Mouse (Mus musculus) limb, embryonic 14.5 days (tissue): Measurements from ENCODE around the gene Cracr2b. TPM values are rescaled to one million over a fixed set of nuclear protein-coding genes. Genes with fewer than 3 reads are reported as not detected.

Experiments
- ATAC-seq: fragments of 200-750 bp; cut with Nextera tagmentation; 2 replicates; pipeline ENCODE4 v1.8.0; 2017; ENCODE audit warnings: low read depth, moderate number of reproducible peaks, moderate TSS enrichment; ENCODE audit not compliant: low FRiP score
- DNase-seq: peaks from one replicate; pipeline ENCODE4 v3.0.0-alpha.2; 2015; ENCODE audit warnings: low spot score
- H3K27ac ChIP-seq: fragments of 300-500 bp; sonication (generic); replicated peaks from 2 replicates; pipeline ENCODE4 v1.5.1; 2014; ENCODE audit warnings: low read depth, mild to moderate bottlenecking, low read length, moderate library complexity, mixed read lengths
- H3K27me3 ChIP-seq: fragments of 300-500 bp; sonication (generic); 2 replicates; pipeline ENCODE4 v1.6.1; 2014; ENCODE audit warnings: low read length, mixed read lengths; ENCODE audit not compliant: control insufficient read depth, insufficient read depth
- H3K36me3 ChIP-seq: fragments of 300-500 bp; sonication (generic); 2 replicates; pipeline ENCODE4 v1.6.1; 2014; ENCODE audit warnings: mild to moderate bottlenecking, low read length, moderate library complexity, mixed read lengths; ENCODE audit not compliant: control insufficient read depth, insufficient read depth
- H3K4me1 ChIP-seq: fragments of 300-500 bp; sonication (generic); 2 replicates; pipeline ENCODE4 v1.6.1; 2014; ENCODE audit warnings: antibody characterized with exemption, low read length, mixed read lengths; ENCODE audit not compliant: control insufficient read depth, insufficient read depth
- H3K4me2 ChIP-seq: fragments of 300-500 bp; sonication (generic); replicated peaks from 2 replicates; pipeline ENCODE4 v1.6.1; 2014; ENCODE audit warnings: low read depth, mild to moderate bottlenecking, low read length, moderate library complexity; ENCODE audit not compliant: severe bottlenecking
- H3K4me3 ChIP-seq: fragments of 300-500 bp; sonication (generic); replicated peaks from 2 replicates; pipeline ENCODE4 v1.5.1; 2014; ENCODE audit warnings: low read length
- H3K9ac ChIP-seq: fragments of 300-500 bp; sonication (generic); 2 replicates; pipeline ENCODE4 v1.6.1; 2014; ENCODE audit warnings: mild to moderate bottlenecking, low read depth, low read length, moderate library complexity; ENCODE audit not compliant: severe bottlenecking
- H3K9me3 ChIP-seq: fragments of 300-500 bp; sonication (generic); 2 replicates; pipeline ENCODE4 v1.6.1; 2016; ENCODE audit warnings: low read length; ENCODE audit not compliant: control insufficient read depth
- POLR2A ChIP-seq: fragments of 200-500 bp; IDR thresholded peaks from 2 replicates; pipeline ENCODE4 v1.8.0; 2012; ENCODE audit warnings: inconsistent platforms, mild to moderate bottlenecking, moderate library complexity, borderline replicate concordance; ENCODE audit not compliant: insufficient read depth, insufficient read length; ENCODE audit errors: extremely low read depth
- WGBS: fragments of 180-500 bp; shearing (Covaris S2); extraction: QIAGEN DNeasy Blood & Tissue Kit; methylation state at CpG from one replicate; pipeline ENCODE4 v1.1.7; 2014; 5-methylcytosine and 5-hydroxymethylcytosine counted together
- polyA plus RNA-seq, 2 experiments: library from polyadenylated mRNA; depleted of rRNA in 1 of 2; stranded (reverse) in 1 of 2; unstranded in 1 of 2; fragments of >200 nt; fragmentation: Nextera tagmentation in 1 of 2; extraction: Ambion mirVana in 1 of 2; gene quantifications; 2 replicates each; pipeline versions ENCODE4 v1.2.1 to v1.2.3; 2012 to 2014

The Cracr2b gene
- polyA plus RNA-seq (2012; rRNA removed) (11.9 and 12.1 TPM in 2 replicates), polyA plus RNA-seq (2014; fragmentation: Nextera tagmentation; extraction: Ambion mirVana) (8.3 and 8.8 TPM in 2 replicates)

DNA sequence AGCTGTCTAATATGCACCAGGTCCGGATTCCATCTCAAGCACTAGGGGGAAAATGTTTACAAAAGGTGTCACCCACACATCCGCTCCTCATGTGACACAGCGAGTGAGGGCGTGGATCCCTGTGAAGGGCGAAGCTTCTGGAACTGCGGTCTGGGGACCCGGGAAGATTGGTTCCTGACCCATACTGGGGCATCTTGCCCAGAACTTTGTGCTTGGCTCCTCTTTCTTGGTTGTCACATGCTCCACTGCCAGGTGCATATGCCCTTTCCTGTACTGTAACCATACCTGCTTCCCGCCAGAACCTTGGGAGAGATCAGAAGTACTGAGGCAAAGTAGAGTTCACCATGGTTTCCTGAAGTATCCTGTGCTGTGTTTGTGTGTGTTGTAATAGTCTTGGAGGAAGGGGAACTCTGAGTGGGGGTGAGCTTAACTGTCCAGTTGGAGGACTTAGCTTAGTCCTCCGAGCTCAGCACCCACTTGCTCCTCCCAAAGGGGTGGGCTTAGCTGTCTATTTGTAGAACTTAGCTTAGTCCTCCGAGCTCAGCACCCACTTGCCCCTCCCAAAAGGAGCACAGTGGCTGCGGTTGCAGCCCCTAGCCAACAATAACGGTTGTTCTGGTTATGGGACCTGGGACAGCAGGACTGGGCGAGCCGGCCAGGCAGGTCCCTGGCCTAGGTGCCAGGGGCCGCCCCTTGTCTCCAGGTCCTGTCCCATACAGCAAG lies at the start of gene Cracr2b:
Cracr2b (plus strand) TSS at position 704 of the 723 bp plus-strand sequence.
- Histone ChIP-seq H3K27ac (no peak within 1 kb of the TSS), H3K9ac (peak within 1 kb of the TSS; percentile 22), H3K4me1 (peaks cover 25% of the 10 kb centered on the region), H3K36me3 (peaks cover 7% of the 10 kb centered on the region), H3K4me2 (peak within 1 kb of the TSS; percentile 65), H3K9me3 (no peaks in the 10 kb centered on the region), H3K27me3 (peaks cover 46% of the 10 kb centered on the region), H3K4me3 (peak within 1 kb of the TSS; percentile 36)
- ATAC-seq = no peak
- TF ChIP-seq POLR2A = no peak
- no peak for DNase-seq
- WGBS = 73% methylated on average over 15 of the region's 15 CpGs

DNA sequence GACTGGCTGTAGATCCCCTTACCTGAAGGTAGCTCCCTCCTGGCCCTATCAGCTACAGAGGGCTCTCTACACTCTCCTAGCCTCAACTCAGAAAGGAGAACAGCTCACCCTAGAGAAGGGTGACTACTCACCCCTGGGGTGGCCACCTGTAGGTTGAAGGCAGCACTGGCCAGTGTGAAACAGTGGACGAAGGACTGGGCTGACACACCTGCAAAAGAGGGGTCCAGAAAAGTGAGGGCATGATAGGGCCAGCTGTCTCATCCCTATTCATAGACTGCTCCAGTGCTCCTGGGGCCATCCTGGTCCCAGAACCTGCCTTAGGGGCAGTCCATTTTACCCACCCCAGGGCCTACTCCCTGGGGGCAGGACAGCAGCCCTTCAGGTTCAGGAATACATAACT lies 49.2 kb upstream of the Cracr2b start:
- H3K9me3 ChIP-seq = no peaks in the 10 kb centered on the region
- 92% methylated on average over 1 of the region's 1 CpGs for WGBS
- H3K4me2 ChIP-seq = no peak overlapping the region
- H3K27ac ChIP-seq = no peak overlapping the region
- DNase-seq (no peak), ATAC-seq (no peak)
- H3K4me1 ChIP-seq = peaks cover 5% of the 10 kb centered on the region
- no peak for TF ChIP-seq POLR2A
- no peaks in the 10 kb centered on the region for H3K27me3 ChIP-seq
- no peak overlapping the region for H3K4me3 ChIP-seq
- H3K36me3 ChIP-seq = peaks cover 34% of the 10 kb centered on the region
- no peak overlapping the region for H3K9ac ChIP-seq

DNA sequence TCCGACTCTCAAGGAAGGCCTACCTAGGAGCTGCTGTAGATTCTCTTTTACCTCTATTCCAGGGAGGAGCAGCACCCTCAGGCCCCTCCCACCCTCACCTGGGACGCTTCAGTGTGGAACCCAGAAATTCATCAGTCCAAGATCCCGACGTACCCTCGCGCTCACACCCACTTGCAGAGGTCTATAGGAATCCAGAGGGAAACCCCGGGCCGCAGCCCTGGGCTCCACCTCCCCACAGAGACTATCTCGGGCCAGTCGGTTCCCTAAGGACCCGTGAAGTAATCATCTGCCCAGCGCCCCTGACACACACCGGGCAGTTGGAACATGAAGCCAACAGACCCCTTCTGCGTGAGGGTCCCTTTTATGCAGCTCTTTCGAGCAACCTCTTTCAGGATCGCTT lies 47.6 kb upstream of the Cracr2b start:
- WGBS = 1% methylated on average over 16 of the region's 16 CpGs
- Histone ChIP-seq H3K9me3 (no peaks in the 10 kb centered on the region), H3K36me3 (peaks cover 30% of the 10 kb centered on the region), H3K9ac (peak overlapping the region; percentile 80), H3K4me2 (peak overlapping the region; percentile 83), H3K27me3 (no peaks in the 10 kb centered on the region), H3K4me1 (peaks cover 5% of the 10 kb centered on the region), H3K27ac (peak overlapping the region; percentile 67), H3K4me3 (peak overlapping the region; percentile 72)
- no peak for DNase-seq
- 0 out of 2 replicates have a peak, but pooled peaks have one; percentile 0 for ATAC-seq
- TF ChIP-seq POLR2A = no peak

DNA sequence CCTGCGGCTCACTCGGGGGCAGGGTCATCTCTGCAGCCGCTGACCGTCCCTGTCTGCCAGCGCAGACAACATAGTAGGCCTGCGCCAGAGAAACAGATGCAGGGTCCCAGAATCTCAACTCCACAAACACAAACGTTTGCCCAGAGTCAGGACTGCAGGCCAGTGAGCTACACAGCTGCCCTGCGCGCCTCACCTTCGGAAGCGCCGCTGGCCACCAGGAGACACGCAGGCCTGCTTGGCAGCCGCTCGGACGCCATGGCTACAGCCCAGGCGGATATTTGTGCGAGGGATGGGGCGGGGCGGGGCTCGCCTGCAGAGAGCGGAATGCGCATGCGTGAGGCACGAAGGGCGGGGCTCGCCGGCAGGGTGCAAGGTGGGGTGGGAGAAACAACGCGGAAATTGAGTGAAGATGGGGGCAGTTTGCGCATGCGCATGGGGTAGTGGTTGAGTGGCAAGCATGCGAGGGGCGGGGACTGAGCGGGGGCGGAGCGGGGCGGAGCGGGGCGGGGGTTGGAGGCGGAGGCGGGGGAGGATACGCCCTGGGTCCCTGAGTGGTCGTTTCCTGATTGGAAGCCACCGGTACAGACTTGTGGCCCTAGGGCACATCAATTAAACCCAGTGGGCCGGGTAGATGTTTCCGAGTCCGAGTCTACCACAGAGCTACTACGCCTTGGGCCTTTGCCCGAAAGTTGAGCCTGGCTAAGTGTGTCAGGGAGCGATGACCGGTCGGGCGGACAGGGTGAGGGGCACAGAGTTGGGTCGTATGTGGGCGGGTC lies 46.9 kb upstream of the Cracr2b start, which contains the start of gene Gatd1:
Gatd1 (minus strand) TSS at position 328 of the 776 bp plus-strand sequence.
- ATAC-seq (peak; percentile 95), DNase-seq (peak; percentile 98)
- TF ChIP-seq POLR2A = peak; percentile 87; the same call in 1 of the 2 replicates
- Histone ChIP-seq H3K9me3 (no peaks in the 10 kb centered on the region), H3K4me1 (peaks cover 5% of the 10 kb centered on the region), H3K27ac (peak within 1 kb of the TSS; percentile 67), H3K36me3 (peaks cover 23% of the 10 kb centered on the region), H3K4me2 (peak within 1 kb of the TSS; percentile 83), H3K27me3 (no peaks in the 10 kb centered on the region), H3K4me3 (peak within 1 kb of the TSS; percentile 72), H3K9ac (peak within 1 kb of the TSS; percentile 80)
- 1% methylated on average over 45 of the region's 56 CpGs for WGBS

DNA sequence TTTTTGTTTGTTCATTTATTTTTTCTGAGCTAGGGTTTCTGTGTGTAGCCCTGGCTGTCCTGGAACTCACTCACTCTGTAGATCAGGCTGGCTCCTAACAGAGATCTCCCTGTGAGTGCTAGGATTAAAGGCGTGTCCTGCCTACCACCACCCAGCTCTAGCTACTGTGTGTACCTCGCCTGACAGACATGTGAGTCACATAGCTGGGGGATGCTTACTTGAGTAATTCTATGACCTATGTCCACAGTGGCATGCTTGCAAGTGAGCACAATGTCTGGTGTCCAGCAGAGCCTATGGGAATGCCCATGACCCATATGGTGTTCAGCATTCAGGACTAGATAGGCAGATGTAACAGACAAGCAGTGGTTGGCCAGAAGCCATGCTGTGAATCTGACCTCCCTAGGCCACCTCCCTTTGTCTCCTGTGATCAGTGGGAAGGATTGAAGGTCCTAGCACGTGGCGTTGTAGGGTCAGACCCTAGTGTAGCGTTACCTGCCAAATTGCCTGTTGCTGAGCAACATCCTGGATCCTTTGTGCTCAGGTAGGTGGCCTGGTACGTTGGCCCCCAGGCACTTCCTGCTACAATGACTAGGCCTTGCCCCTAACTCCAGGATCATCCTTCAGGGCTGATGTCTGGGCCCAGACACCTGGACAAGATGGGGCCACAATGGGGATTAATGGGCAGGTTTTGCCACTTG lies 44.6 kb upstream of the Cracr2b start:
- Histone ChIP-seq H3K27me3 (no peaks in the 10 kb centered on the region), H3K9ac (no peak overlapping the region), H3K4me3 (no peak overlapping the region), H3K27ac (no peak overlapping the region), H3K4me1 (peaks cover 5% of the 10 kb centered on the region), H3K4me2 (no peak overlapping the region), H3K36me3 (0 out of 2 replicates have a peak, but pooled peaks cover 2% of the 10 kb centered on the region), H3K9me3 (no peaks in the 10 kb centered on the region)
- TF ChIP-seq POLR2A = no peak
- no peak for DNase-seq
- 83% methylated on average over 6 of the region's 6 CpGs for WGBS
- no peak for ATAC-seq
